Mouse (Mus musculus): ENCODE results near the gene Pla2g2d. TPM values are rescaled to one million over a fixed set of nuclear protein-coding genes. Genes with fewer than 3 reads are reported as not detected.

Pla2g2d gene
- polyA plus RNA-seq, 1 experiment from 2014 or later, result not detected

DNA sequence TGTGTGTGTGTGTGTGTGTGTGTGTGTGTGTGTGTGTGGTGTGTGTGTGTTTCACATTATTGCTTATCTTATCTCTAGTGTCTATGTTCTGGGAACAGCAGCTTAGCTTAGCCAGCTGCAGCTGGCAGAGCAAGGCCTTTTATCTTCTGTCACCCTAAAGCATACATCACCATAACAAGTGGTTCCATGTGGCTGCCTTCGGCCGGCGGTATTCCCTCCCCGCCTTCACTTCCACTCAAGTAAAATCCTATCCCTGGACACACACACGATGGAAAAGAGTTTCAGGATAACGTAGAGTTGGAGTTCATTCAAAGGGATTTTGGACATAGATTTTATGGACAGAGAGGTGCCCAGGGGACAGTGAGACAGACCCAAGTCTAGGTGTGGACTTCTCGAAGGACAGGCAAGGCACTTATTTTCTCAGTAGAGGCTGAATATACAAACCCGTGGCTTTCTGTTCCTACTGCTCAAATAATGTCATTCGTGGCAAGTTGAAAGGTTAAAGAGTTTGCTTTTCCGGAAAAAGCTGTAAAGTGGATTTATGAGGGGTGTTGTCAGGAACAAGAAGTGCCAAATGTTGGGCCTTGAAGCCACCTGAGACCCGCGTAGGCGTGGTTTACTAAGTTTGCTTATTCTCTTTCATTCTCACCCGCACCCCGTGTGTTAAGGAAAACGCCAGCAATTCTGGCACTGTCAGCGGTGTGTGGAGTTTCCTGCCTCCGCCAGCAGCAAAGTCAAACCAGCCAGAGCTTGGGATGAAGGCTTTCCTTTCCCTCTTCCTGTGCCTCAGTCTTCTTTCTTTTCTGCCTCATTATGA is 50.4 kb downstream of the Pla2g2d start:
- Histone ChIP-seq H3K4me2 (no peak overlapping the region; the same call in 1 of the 2 replicates), H3K4me1 (replicated peaks) (0 out of 2 replicates have a peak, but pooled peaks cover 9% of the 10 kb centered on the region), H3K27ac (ENCODE audit: poor library complexity, severe bottlenecking) (no peak overlapping the region), H3K4me3 (no peak overlapping the region), H3K36me3 (no peaks in the 10 kb centered on the region), H3K27me3 (replicated peaks) (peaks cover 11% of the 10 kb centered on the region; the same call in 1 of the 2 replicates), H3K9me3 (replicated peaks) (peaks cover 15% of the 10 kb centered on the region), H3K9ac (no peak overlapping the region)
- WGBS, result 35% methylated on average over 18 of the region's 18 CpGs
- no peak for ATAC-seq (ENCODE audit: insufficient number of reproducible peaks, low FRiP score)

DNA sequence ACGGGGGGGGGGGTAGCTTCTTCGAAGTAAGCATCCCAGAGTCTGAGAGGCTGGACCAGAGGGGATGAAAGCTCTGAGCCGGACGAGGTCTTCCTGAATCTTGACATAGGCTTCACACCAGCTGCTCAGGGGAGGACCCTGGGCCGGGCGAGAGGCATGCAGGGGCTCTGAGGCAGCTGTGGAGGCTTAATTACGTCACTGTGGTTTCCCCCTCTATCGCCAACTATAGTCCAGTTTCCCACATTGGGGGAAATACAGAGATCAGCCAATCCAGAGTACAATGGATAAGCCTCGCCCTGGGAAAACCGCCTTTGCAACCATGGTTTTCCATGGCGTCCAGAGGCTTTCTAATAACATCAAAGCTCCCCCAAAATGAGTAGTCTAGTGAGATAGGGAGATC is 51.6 kb downstream of the Pla2g2d start:
- 39% methylated on average over 11 of the region's 11 CpGs for WGBS
- peaks cover 19% of the 10 kb centered on the region; the same call in 1 of the 2 replicates for H3K27me3 ChIP-seq (replicated peaks)

More for the DNA sequence above, 51.6 kb downstream of the Pla2g2d start:
- no peak overlapping the region for H3K27ac ChIP-seq (ENCODE audit: poor library complexity, severe bottlenecking)
- H3K36me3 ChIP-seq, result no peaks in the 10 kb centered on the region
- 0 out of 2 replicates have a peak, but pooled peaks cover 9% of the 10 kb centered on the region for H3K4me1 ChIP-seq (replicated peaks)
- no peak for ATAC-seq (ENCODE audit: insufficient number of reproducible peaks, low FRiP score)
- H3K9me3 ChIP-seq (replicated peaks), result peaks cover 13% of the 10 kb centered on the region
- H3K9ac ChIP-seq, result no peak overlapping the region
- no peak overlapping the region for H3K4me3 ChIP-seq
- no peak overlapping the region for H3K4me2 ChIP-seq

Other genes with a start within 250 kb of the Pla2g2d start
- gene Vwa5b1, start 139.9 kb upstream of the Pla2g2d start, polyA plus RNA-seq (2016; fragmentation: Nextera tagmentation; extraction: Ambion mirVana), result not detected in 2 replicates
- 0.15 and 0.41 TPM in 2 replicates for gene Pla2g2c, start 50.9 kb upstream of the Pla2g2d start, polyA plus RNA-seq (2016; fragmentation: Nextera tagmentation; extraction: Ambion mirVana)
- 0.95 and 1.3 TPM in 2 replicates for gene Ubxn10, start 38.6 kb upstream of the Pla2g2d start, polyA plus RNA-seq (2016; fragmentation: Nextera tagmentation; extraction: Ambion mirVana)
- not detected in 2 replicates for gene Pla2g2f, start 18.1 kb upstream of the Pla2g2d start, polyA plus RNA-seq (2016; fragmentation: Nextera tagmentation; extraction: Ambion mirVana)
- gene Pla2g5, start 87.7 kb downstream of the Pla2g2d start, polyA plus RNA-seq (2016; fragmentation: Nextera tagmentation; extraction: Ambion mirVana), result 2.5 and 2.6 TPM in 2 replicates
- gene Gm13030, start 98.2 kb downstream of the Pla2g2d start, polyA plus RNA-seq (2016; fragmentation: Nextera tagmentation; extraction: Ambion mirVana), result not detected in 2 replicates
- not detected in 2 replicates for gene Pla2g2e, start 102.2 kb downstream of the Pla2g2d start, polyA plus RNA-seq (2016; fragmentation: Nextera tagmentation; extraction: Ambion mirVana)
- 3.6 and 3.8 TPM in 2 replicates for gene Otud3, start 138.2 kb downstream of the Pla2g2d start, polyA plus RNA-seq (2016; fragmentation: Nextera tagmentation; extraction: Ambion mirVana)
- gene Rnf186, start 191.4 kb downstream of the Pla2g2d start, polyA plus RNA-seq (2016; fragmentation: Nextera tagmentation; extraction: Ambion mirVana), result not detected in 2 replicates
- 5.4 and 5.5 TPM in 2 replicates for gene Tmco4, start 197.2 kb downstream of the Pla2g2d start, polyA plus RNA-seq (2016; fragmentation: Nextera tagmentation; extraction: Ambion mirVana)